Mouse (Mus musculus): ENCODE results near the gene Naa25. TPM values are rescaled to one million over a fixed set of nuclear protein-coding genes. Genes with fewer than 3 reads are reported as not detected.

Naa25 gene
- polyA plus RNA-seq, 1 experiment from 2014 or later = 43.5 TPM

DNA sequence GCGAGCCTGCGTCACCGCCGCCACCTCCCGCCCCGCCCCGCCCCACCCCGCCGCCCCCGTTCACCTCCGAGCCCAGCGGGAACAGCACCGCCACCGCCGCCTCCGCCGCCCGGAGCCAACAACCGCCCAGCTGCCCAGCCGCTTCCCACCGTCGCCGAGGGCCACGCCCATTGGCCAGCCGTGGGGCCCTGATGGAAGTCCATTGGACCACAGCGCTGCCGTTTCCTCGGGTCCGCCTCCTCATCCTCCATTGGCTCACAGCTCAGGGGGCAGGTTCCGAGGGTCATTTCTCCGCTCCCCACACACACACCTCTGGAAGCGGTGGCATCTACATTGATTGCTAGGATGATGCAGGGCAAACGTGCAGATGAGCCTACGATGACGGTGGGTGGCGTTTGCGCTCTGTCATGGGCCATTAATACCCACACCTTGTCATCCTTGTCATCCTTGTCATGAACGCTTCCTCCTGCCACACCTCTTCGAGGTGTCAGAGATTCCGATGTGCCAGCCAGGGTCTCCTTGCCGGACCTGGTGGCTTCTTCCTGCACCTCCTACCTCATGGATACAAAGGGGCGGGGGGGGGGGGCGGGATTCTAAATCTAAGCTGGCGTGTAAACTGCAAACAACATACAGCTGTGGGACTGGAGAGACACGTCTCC is 12.1 kb upstream of the Naa25 start, which contains the start of gene Trafd1:
Gene Trafd1, minus strand, starts transcription at position 172 of the 659 bp plus-strand sequence.
- Histone ChIP-seq H3K9me3 (ENCODE audit: low read depth, low read length) (no peaks in the 10 kb centered on the region), H3K27ac (ENCODE audit: low read depth) (peak within 1 kb of the TSS; percentile 83), H3K4me2 (peak within 1 kb of the TSS; percentile 78), H3K4me3 (ENCODE audit: low read depth, low read length) (peak within 1 kb of the TSS; percentile 75), H3K27me3 (ENCODE audit: insufficient read depth, low read length) (no peaks in the 10 kb centered on the region), H3K4me1 (ENCODE audit: insufficient read depth) (no peaks in the 10 kb centered on the region), H3K9ac (peak within 1 kb of the TSS; percentile 83), H3K36me3 (ENCODE audit: insufficient read depth) (peaks cover 17% of the 10 kb centered on the region)
- WGBS = under 1% methylated on average over 45 of the region's 45 CpGs
- peak; percentile 98 for ATAC-seq (ENCODE audit: insufficient read depth)
- no peak for TF ChIP-seq CTCF (IDR thresholded peaks at IDR 0.05; ENCODE audit: low read depth)
- DNase-seq = peak; percentile 98

DNA sequence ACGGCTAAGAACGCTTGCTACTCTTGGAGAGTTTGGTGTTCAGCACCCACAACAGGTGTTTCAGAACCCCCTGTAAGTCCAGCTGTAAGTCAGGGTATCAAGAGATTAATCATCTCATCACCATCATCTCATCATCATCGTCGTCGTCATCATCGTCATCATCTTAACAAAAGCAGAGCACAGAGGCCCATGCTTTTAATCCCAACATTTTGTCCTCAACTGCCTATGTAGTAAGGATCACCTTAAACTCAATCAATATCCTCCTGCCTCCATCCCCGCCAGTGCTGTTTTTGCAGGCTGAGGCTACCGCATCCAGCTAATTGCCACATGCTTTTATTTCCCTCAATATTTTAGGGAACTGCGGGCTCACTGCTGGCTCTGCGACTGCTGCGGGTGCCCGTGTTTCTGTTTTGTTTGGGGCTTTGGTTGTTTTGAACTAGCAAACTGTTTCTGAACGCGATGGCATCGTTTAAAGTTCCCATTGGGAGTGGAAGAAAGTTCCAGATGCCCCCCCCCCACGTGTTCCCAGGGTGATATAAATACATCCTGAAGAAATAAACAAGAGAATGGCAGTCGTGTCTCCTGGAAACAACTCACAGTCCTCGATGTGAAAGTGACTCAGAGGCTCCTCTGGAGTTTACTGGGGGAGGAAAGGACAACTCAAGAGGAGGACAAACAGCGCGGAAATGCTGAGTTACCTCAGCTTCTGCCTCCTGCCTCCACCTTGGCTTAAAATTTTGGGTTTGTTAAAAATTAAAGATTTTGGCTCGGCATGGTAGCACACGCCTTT is 11.4 kb upstream of the Naa25 start:
- Histone ChIP-seq H3K4me2 (peak overlapping the region; percentile 78), H3K36me3 (ENCODE audit: insufficient read depth) (peaks cover 11% of the 10 kb centered on the region; the same call in 1 of the 2 replicates), H3K9me3 (ENCODE audit: low read depth, low read length) (no peaks in the 10 kb centered on the region), H3K9ac (no peak overlapping the region), H3K4me3 (ENCODE audit: low read depth, low read length) (peak overlapping the region; percentile 75), H3K4me1 (ENCODE audit: insufficient read depth) (no peaks in the 10 kb centered on the region), H3K27ac (ENCODE audit: low read depth) (peak overlapping the region; percentile 18; the same call in 1 of the 2 replicates), H3K27me3 (ENCODE audit: insufficient read depth, low read length) (no peaks in the 10 kb centered on the region)
- no peak for TF ChIP-seq CTCF (IDR thresholded peaks at IDR 0.05; ENCODE audit: low read depth)
- 31% methylated on average over 22 of the region's 22 CpGs for WGBS
- ATAC-seq (ENCODE audit: insufficient read depth) = no peak
- peak; percentile 39 for DNase-seq

DNA sequence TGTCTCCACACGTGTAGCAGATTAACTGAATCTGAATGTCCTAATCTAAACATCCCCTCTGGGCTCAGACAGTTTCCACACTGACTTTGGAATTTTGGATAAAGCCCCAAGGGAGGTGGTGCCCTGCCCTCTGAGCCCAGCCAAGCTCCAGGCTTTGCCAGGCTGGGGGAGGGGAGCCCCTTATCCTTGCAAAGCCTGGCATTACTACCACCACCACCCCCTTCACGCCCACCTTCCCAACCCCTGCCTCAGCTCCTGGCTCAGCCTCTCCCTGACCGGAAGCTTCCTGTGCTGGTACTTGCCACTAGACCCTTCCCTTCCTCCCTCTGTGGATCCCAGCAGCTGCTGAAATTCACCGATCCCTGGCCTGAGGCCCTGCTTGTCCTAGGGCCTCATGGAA is 10.6 kb upstream of the Naa25 start:
- Histone ChIP-seq H3K4me2 (no peak overlapping the region), H3K27me3 (ENCODE audit: insufficient read depth, low read length) (no peaks in the 10 kb centered on the region), H3K9ac (no peak overlapping the region), H3K4me1 (ENCODE audit: insufficient read depth) (no peaks in the 10 kb centered on the region), H3K27ac (ENCODE audit: low read depth) (no peak overlapping the region), H3K4me3 (ENCODE audit: low read depth, low read length) (no peak overlapping the region), H3K36me3 (ENCODE audit: insufficient read depth) (peaks cover 3% of the 10 kb centered on the region; the same call in 1 of the 2 replicates), H3K9me3 (ENCODE audit: low read depth, low read length) (no peaks in the 10 kb centered on the region)
- 35% methylated on average over 4 of the region's 4 CpGs for WGBS
- no peak for ATAC-seq (ENCODE audit: insufficient read depth)
- no peak for TF ChIP-seq CTCF (IDR thresholded peaks at IDR 0.05; ENCODE audit: low read depth)
- peak; percentile 25 for DNase-seq

DNA sequence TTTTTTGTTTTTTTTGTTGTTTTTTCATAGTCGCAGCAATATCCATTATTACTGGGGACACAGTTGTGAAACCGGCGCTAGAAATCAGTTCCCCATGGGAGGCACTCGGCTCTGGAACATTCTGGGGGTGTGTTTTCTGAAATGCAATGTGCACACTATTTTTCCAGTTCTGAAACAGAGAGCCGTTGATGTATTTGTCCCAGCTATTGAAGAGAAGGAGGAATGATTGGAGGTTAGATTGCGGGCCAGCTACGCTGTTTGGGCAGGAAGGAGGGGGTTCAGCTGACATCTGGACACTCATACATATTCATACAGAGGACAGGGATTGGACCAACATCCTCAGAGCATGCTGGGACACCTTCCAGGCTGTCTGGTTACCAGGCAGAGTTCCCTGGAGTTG is 8.6 kb upstream of the Naa25 start:
- WGBS = 57% methylated on average over 7 of the region's 7 CpGs
- Histone ChIP-seq H3K4me2 (no peak overlapping the region), H3K27me3 (ENCODE audit: insufficient read depth, low read length) (no peaks in the 10 kb centered on the region), H3K9ac (no peak overlapping the region), H3K4me3 (ENCODE audit: low read depth, low read length) (no peak overlapping the region), H3K9me3 (ENCODE audit: low read depth, low read length) (no peaks in the 10 kb centered on the region), H3K4me1 (ENCODE audit: insufficient read depth) (no peaks in the 10 kb centered on the region), H3K27ac (ENCODE audit: low read depth) (no peak overlapping the region), H3K36me3 (ENCODE audit: insufficient read depth) (no peaks in the 10 kb centered on the region)
- TF ChIP-seq CTCF (IDR thresholded peaks at IDR 0.05; ENCODE audit: low read depth) = no peak
- no peak for ATAC-seq (ENCODE audit: insufficient read depth)
- no peak for DNase-seq

DNA sequence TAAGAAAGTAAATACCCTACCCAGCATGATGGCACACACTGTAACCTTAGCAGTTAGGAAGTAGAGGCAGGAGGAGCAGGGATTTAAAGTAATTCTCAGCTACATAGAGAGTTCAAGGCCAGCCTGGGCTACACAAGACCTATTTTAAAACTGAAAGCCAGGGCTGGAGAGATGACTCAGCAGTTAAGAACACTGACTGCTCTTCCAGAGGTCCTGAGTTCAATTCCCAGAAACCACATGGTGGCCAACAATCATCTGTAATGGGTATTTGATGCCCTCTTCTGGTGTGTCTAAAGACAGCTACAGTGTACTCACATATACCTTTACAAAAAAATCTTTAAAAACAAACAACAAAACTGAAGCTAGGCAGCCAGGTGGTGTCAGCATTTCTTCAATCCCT is 8.0 kb upstream of the Naa25 start:
- TF ChIP-seq CTCF (IDR thresholded peaks at IDR 0.05; ENCODE audit: low read depth) = no peak
- Histone ChIP-seq H3K36me3 (ENCODE audit: insufficient read depth) (no peaks in the 10 kb centered on the region), H3K4me1 (ENCODE audit: insufficient read depth) (no peaks in the 10 kb centered on the region), H3K4me2 (no peak overlapping the region), H3K9me3 (ENCODE audit: low read depth, low read length) (no peaks in the 10 kb centered on the region), H3K9ac (no peak overlapping the region), H3K27me3 (ENCODE audit: insufficient read depth, low read length) (no peaks in the 10 kb centered on the region), H3K27ac (ENCODE audit: low read depth) (no peak overlapping the region), H3K4me3 (ENCODE audit: low read depth, low read length) (no peak overlapping the region)
- ATAC-seq (ENCODE audit: insufficient read depth) = no peak
- no peak for DNase-seq

DNA sequence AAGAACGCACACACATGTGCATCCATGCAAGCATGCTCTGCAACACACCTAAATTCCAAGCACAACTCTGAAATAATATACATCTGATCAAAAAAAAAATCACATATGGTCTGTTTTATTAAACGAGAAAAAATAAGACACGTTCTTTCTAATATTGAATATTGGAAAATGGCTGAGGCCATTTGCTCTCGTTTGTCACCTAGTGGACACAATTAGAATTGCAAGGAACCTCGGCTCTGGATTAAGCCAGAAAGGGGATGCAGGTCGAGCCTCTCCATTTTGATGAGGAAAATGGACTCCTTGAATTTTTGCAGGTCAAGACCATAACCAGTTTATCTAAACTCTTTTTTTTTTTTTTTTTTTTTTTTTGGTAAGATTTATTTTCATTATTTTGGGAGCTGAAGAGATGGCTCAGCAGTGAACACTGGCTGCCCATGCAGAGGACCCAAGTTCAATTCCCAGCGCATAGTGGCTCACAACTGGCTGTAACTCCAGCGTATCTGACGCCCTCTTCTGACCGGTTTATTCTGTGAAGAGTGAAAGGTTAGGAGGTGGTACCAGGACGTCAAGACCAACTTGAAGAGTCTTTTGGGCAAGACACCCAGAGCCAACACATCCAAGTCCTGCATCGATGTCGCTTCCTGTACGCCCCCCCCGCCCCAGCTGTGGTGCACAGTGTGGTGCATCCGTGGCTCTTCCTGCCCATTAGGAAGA is 4.9 kb upstream of the Naa25 start:
- peak; percentile 86 for DNase-seq
- no peak for ATAC-seq (ENCODE audit: insufficient read depth)
- no peaks in the 10 kb centered on the region for H3K9me3 ChIP-seq (ENCODE audit: low read depth, low read length)
- peak; percentile 83 for TF ChIP-seq CTCF (IDR thresholded peaks at IDR 0.05; ENCODE audit: low read depth)
- H3K27me3 ChIP-seq (ENCODE audit: insufficient read depth, low read length) = no peaks in the 10 kb centered on the region
- no peak overlapping the region for H3K4me2 ChIP-seq
- H3K27ac ChIP-seq (ENCODE audit: low read depth) = no peak overlapping the region
- WGBS = 54% methylated on average over 16 of the region's 16 CpGs
- H3K36me3 ChIP-seq (ENCODE audit: insufficient read depth) = no peaks in the 10 kb centered on the region
- H3K4me1 ChIP-seq (ENCODE audit: insufficient read depth) = no peaks in the 10 kb centered on the region
- no peak overlapping the region for H3K4me3 ChIP-seq (ENCODE audit: low read depth, low read length)
- H3K9ac ChIP-seq = no peak overlapping the region

DNA sequence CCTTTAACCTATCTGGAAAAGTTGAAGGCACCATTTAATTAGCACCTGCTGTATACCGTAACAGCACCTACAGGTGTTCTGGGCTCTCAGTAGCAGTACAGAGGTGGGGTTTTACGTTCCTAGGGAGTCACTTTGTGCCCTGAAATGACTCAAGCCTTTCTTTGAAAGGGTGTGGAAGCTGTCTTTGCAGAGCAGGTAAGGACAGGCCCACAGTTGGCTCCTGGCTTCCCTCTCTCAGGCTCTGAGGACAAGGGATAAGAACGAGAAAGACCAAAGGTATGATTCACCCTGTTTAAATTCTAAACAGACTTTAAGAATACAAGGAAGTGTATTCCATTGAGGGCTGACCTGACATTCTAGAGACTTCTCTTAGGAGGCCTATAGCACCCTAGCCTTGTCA is 4.3 kb upstream of the Naa25 start:
- no peaks in the 10 kb centered on the region for H3K36me3 ChIP-seq (ENCODE audit: insufficient read depth)
- WGBS = 73% methylated on average over 3 of the region's 3 CpGs
- H3K4me3 ChIP-seq (ENCODE audit: low read depth, low read length) = no peak overlapping the region
- no peak for DNase-seq
- H3K9ac ChIP-seq = no peak overlapping the region
- no peaks in the 10 kb centered on the region for H3K4me1 ChIP-seq (ENCODE audit: insufficient read depth)
- TF ChIP-seq CTCF (IDR thresholded peaks at IDR 0.05; ENCODE audit: low read depth) = no peak
- H3K9me3 ChIP-seq (ENCODE audit: low read depth, low read length) = no peaks in the 10 kb centered on the region
- no peaks in the 10 kb centered on the region for H3K27me3 ChIP-seq (ENCODE audit: insufficient read depth, low read length)
- no peak overlapping the region for H3K4me2 ChIP-seq
- no peak for ATAC-seq (ENCODE audit: insufficient read depth)
- no peak overlapping the region for H3K27ac ChIP-seq (ENCODE audit: low read depth)

Measured in lung, embryonic 14.5 days (tissue).